Mouse (Mus musculus) adipocyte (in vitro differentiated cells): Measurements from ENCODE around the gene Pcgf5.

Source experiments
- DNase-seq: peaks from one replicate; pipeline ENCODE4 v3.0.0-alpha.2; 2016; ENCODE audit warnings: low spot score

Pcgf5 gene

GRCm38 (mm10) chr19:36348161-36348800, at the start of gene Pcgf5:
Pcgf5 (plus strand) TSS chr19:36348309.
- DNase-seq, result peak; percentile 60

DNA sequence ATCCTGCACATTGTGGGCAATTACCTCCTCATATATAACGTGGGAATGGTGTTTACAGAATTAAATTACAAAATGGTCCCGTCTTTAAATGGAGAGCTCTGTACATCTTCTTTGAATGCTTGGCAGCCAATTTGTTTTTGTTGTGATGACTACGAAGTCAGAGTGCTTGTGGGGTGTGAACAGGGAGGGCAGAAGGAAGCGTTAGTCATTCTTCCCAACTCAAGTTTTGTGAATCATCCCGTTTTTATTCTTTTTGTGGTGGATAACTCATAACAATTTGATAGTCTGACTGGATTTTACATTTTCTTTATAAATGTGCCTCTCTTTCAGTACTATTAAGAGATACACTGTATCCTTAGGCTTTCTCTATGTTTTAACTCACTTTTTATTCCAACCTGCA, 42.6 kb upstream of the Pcgf5 start:
- no peak for DNase-seq

GRCm38 (mm10) chr19:36314010-36314409, 34.1 kb upstream of the Pcgf5 start:
- no peak for DNase-seq

- DNase-seq, result no peak
Measured at GRCm38 (mm10) chr19:36319735-36320134, 28.4 kb upstream of the Pcgf5 start.

- DNase-seq, result no peak
Measured at GRCm38 (mm10) chr19:36321066-36321465, 27.0 kb upstream of the Pcgf5 start.

DNA sequence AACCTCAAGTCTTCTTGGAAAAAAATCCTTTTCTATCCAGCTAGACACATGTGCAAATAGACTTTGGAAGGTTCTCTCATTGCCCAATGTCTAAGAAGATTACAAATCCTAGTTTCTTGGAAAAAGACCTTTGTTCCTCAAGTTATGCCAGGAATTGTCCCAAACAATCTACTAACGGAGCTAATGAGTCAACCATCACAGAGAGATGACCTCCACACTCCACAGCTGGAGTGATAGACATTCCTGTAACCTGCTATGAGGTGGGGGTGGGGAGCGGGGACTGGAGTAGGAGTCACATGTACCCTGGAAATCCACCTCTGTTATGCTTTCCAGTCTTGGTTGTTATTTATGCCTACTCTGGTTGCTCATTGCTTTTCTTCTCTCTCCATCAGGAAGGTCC, 24.8 kb upstream of the Pcgf5 start:
- DNase-seq, result peak; percentile 62

DNA sequence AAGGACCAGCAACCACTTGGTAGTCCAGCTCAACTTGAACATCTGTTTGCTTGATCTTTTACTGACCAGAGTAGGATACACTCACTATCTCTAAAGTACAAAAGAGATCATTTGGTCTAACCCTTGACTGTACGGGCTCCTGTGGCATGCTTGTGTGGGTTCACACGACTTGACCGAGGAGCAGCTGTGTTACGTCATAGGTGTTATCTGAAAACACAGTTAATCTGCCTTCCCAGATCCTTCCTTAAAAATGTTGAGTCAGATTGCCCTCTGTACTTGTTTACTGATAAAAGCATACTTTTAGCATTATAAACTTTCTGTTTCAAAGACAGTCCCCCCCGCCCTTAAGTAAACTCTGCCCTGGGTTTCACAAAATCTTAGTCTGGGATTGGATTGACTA, 19.4 kb upstream of the Pcgf5 start:
- peak; percentile 16 for DNase-seq

- DNase-seq, result no peak
Measured at GRCm38 (mm10) chr19:36347376-36347775, 733 bp upstream of the Pcgf5 start.

GRCm38 (mm10) chr19:36347831-36348160, 313 bp upstream of the Pcgf5 start:
- DNase-seq, result peak; percentile 16

GRCm38 (mm10) chr19:36348801-36349486, 835 bp downstream of the Pcgf5 start:
- DNase-seq, result peak; percentile 62

- no peak for DNase-seq
Measured at GRCm38 (mm10) chr19:36349487-36349955, 1.4 kb downstream of the Pcgf5 start.

DNA sequence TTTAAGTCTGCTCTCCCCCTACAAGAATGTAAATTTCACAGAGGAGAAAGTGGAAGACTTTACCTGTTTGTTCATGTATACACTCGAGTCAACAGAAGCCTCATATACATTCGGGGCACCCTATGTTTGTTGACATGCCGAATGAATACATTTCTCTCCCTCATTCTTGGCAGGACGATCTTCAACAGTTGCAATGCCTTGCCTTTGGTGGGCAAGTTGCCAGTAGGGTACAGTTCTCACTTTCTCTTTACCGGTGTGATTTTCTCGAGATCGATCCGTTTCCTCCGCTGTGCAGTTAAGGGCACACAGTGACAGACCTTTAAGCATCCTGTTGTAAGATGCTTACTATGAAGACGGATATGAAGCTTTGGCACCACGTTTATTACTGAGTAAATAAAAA, 2.1 kb downstream of the Pcgf5 start:
- DNase-seq, result peak; percentile 14

GRCm38 (mm10) chr19:36350870-36351269, 2.8 kb downstream of the Pcgf5 start:
- no peak for DNase-seq

DNA sequence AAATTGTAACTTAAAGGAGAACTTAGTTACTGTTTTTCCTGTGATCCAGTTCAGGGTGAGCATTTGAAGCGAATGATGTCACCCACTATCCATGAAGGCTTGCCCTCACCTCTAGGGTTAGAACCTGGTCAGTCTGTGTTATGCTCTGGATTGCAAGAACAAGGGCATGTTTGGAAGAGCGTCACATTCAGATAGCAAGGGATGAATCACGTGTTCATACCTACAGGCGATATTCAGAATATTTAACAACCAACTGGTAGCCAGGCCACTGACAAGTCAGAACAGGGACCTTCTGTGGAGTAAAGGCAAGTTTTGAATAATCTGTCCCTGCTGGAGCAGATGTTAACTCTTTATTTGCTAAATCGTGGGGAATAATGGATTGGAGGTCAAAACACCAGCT, 14.4 kb downstream of the Pcgf5 start:
- DNase-seq, result no peak

DNA sequence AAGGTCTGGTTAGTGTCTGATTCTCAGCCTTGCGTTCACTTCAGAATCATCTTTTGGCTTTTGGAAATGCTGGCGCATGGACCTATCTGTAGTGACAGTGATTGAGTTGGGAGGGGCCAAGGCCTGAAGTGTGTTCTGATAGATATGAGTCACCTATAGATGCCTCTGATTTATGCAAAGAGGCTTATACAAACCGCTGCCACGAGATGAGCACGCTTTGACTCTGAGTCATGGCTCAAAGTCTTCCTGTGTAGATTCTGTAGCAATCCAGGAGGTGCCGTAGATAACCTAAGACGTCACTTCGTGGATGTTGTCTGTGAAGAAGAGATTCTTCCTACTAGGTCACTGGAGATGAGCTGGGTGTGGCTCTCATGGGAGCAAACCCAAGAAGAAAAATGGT, 16.6 kb downstream of the Pcgf5 start:
- no peak for DNase-seq

- no peak for DNase-seq
Measured at GRCm38 (mm10) chr19:36371478-36371877, 23.4 kb downstream of the Pcgf5 start.

DNA sequence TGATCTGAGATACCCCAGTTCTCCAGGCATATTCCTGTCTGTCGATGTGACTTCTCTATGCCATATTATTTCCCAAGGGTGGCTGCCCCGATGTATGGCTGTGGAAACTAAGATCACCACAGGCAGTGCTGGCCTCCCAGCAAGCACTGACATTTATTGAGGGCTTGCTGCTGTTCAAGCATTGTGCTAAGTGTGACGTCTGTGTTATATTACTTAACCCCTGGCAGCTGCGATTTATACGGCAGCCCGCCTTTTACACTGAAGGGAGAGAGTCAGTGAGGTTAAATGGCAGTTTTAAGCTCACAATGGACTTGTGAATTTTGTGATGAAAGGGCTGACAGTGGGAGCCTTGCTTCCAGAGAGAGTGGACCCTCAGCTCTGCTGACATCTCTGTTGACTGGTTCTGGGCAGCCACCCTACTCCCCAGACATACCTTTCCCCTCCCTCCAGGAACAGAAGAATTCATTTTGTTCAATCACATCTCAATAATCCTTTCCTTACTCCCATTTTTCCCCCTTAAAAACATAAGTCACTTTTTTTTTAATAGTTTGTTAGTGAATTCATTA, 25.0 kb downstream of the Pcgf5 start:
- DNase-seq, result no peak

DNA sequence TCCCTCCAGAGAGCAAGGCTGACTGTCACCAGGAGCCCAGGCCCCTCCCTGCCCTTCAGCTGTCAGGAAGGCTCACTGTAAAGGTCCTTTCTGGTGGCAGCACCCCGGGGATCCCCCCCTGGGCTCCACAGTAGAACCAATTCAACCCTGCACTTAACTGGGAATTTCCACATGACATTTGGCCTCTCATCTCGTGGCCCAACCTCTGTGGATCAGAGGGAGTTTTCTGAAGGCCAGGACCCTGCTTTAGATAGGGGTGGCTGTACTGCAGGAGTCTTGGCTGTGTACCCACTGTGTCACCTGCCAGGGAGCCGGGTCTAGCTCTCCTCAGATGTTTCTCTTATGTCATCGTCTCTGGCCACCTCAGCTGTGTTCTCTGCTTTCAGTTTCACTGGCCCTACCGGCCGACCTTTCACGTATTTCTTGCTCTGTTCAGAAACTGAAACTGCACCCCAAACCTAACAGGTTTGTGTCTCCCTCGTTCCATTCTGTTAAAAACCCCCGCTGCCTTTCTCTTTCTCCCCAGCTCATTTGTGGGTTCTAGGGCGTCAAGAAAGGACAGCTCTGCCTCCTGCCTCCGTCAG, 27.2 kb downstream of the Pcgf5 start:
- DNase-seq, result peak; percentile 38

- no peak for DNase-seq
Measured at GRCm38 (mm10) chr19:36377729-36378128, 29.6 kb downstream of the Pcgf5 start.

DNA sequence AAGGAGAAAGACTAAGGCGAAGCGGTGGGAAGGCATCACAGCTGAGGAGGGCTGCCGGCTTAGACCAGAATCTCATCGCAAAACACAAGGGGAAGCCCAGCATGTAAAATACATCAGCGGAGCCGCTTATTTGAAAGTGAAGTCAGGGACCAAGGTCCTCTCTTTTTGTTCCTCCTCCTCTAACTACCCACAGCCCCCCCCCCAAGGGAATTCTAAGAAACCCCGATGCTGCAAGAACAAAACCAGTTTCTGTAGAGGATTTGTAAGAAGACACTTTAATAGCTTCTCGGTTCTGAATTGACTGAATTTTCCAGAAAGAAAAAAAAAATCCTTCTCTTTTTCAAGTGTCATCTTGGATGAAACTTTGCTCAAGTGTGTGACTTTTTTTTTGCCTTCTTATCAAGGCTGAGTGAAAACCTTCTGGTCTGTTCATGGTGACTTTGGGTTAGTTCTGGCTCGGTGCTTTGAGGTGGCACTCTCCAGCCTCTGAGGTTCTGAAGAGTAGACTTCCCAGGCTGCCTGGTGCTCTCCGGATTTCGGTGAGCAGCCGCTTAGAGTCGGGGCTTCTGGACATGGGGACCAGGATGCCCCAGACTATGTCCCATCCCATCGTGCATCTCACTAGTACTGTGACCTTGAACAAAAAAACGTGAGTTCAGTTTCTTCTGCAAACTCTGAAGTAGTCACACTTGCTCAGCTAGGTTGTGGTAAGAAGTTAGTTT, 30.6 kb downstream of the Pcgf5 start:
- no peak for DNase-seq

- no peak for DNase-seq
Measured at GRCm38 (mm10) chr19:36382901-36383300, 34.8 kb downstream of the Pcgf5 start.

DNA sequence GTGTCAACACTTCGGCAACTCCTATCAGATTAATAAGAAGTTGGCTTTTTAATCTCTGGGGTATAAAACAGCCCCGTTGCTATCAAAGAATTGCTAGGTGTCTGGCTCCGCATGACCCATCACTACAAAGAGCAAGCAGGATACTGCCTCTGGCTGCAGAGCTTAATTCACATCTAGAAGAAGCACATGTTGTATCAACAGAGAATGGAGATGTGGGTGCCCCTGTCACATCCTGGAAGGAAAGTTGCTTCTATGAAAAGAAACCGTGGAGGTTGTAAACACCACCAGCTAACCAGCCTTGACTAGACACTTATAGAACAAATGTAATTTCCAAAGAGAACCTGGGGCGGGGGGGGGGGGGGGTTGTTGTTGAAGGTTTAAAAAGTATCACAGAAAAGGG, 35.9 kb downstream of the Pcgf5 start:
- DNase-seq, result no peak

GRCm38 (mm10) chr19:36384426-36384825, 36.3 kb downstream of the Pcgf5 start:
- DNase-seq, result no peak
